Mouse (Mus musculus) CH12.LX (cell line): ENCODE results near the gene Ccdc170. TPM values are rescaled to one million over a fixed set of nuclear protein-coding genes. Genes with fewer than 3 reads are reported as not detected.

Source experiments
- DNase-seq: peaks from one replicate; pipeline ENCODE4 v3.0.0-alpha.2; 2013; ENCODE audit errors: extremely low read depth
- H3K27ac ChIP-seq: 2 replicates; pipeline ENCODE4 v1.5.1; 2012; ENCODE audit warnings: low read depth, mild to moderate bottlenecking, control low read depth, moderate library complexity; ENCODE audit not compliant: insufficient read depth
- H3K27me3 ChIP-seq: replicated peaks from 2 replicates; pipeline ENCODE3; 2012; ENCODE audit warnings: inconsistent platforms
- H3K36me3 ChIP-seq, 2 experiments: replicated peaks in 1 of 2; 2 replicates each; pipeline versions ENCODE3 to v1.6.1; 2012; ENCODE audit warnings: inconsistent platforms in 1 of 2, low read length in 1 of 2, mild to moderate bottlenecking in 1 of 2, mixed read lengths in 1 of 2, moderate library complexity in 1 of 2; ENCODE audit not compliant: control insufficient read depth in 1 of 2, insufficient read depth in 1 of 2
- H3K4me1 ChIP-seq, 2 experiments: 2 replicates each; pipeline ENCODE4 v1.6.1; 2012; ENCODE audit warnings: inconsistent platforms in 1 of 2, moderate library complexity in 1 of 2; ENCODE audit not compliant: insufficient read depth in 2 of 2, control insufficient read depth in 1 of 2
- H3K4me2 ChIP-seq: 2 replicates; pipeline ENCODE4 v1.6.1; 2012; ENCODE audit warnings: low read depth, mild to moderate bottlenecking, control low read depth; ENCODE audit not compliant: poor library complexity, insufficient read depth, severe bottlenecking
- H3K4me3 ChIP-seq, 3 experiments: fragments of 150-350 bp in 1 of 3; sonication (generic) in 1 of 3; replicated peaks in 1 of 3; 2 replicates each; pipeline versions ENCODE3 to v1.5.1; 2011 to 2012; ENCODE audit warnings: low read depth in 2 of 3, low read length in 2 of 3, mild to moderate bottlenecking in 2 of 3, moderate library complexity in 2 of 3, control low read depth in 1 of 3, improper control_type of control experiment in 1 of 3, inconsistent platforms in 1 of 3, mixed read lengths in 1 of 3; ENCODE audit not compliant: poor library complexity in 1 of 3
- H3K79me2 ChIP-seq: replicated peaks from 2 replicates; pipeline ENCODE4 v1.6.1; 2012; ENCODE audit warnings: mild to moderate bottlenecking, moderate library complexity; ENCODE audit not compliant: control insufficient read depth, poor library complexity, insufficient read depth, severe bottlenecking; ENCODE audit errors: extremely low read depth
- H3K9ac ChIP-seq: 2 replicates; pipeline ENCODE4 v1.6.1; 2012; ENCODE audit warnings: low read depth, mild to moderate bottlenecking, control low read depth, moderate library complexity; ENCODE audit not compliant: insufficient read depth
- H3K9me3 ChIP-seq: replicated peaks from 2 replicates; pipeline ENCODE3; 2012; ENCODE audit warnings: low read length, inconsistent platforms, mixed read lengths
- BHLHE40 ChIP-seq: IDR thresholded peaks from 2 replicates; pipeline ENCODE4 v1.6.1; 2011; ENCODE audit warnings: mild to moderate bottlenecking, low read depth, low read length, improper control_type of control experiment
- CHD2 ChIP-seq: IDR thresholded peaks from 2 replicates; pipeline ENCODE4 v1.6.1; 2011; ENCODE audit warnings: low read length, improper control_type of control experiment
- ELF1 ChIP-seq: IDR thresholded peaks from 2 replicates; pipeline ENCODE4 v1.6.1; 2014; ENCODE audit warnings: low read depth, mild to moderate bottlenecking, inconsistent platforms, low read length, improper control_type of control experiment
- EP300 ChIP-seq: IDR thresholded peaks from 2 replicates; pipeline ENCODE4 v1.6.1; 2011; ENCODE audit warnings: low read length, improper control_type of control experiment
- GABPA ChIP-seq: IDR thresholded peaks from 2 replicates; pipeline ENCODE4 v1.6.1; 2012; ENCODE audit warnings: low read depth, low read length, improper control_type of control experiment, inconsistent platforms; ENCODE audit not compliant: insufficient replicate concordance
- HCFC1 ChIP-seq: IDR thresholded peaks from 2 replicates; pipeline ENCODE4 v1.6.1; 2012; ENCODE audit warnings: low read depth, mild to moderate bottlenecking, inconsistent platforms, low read length, improper control_type of control experiment
- JUND ChIP-seq: conservative IDR thresholded peaks from 2 replicates; pipeline ENCODE4 v1.6.1; 2011; ENCODE audit warnings: low read depth, low read length, improper control_type of control experiment
- KAT2A ChIP-seq: IDR thresholded peaks from 2 replicates; pipeline ENCODE4 v1.6.1; 2012; ENCODE audit warnings: low read length, improper control_type of control experiment, inconsistent platforms; ENCODE audit not compliant: insufficient replicate concordance
- MAX ChIP-seq: IDR thresholded peaks from 2 replicates; pipeline ENCODE4 v1.6.1; 2011; ENCODE audit warnings: low read length, improper control_type of control experiment
- MAZ ChIP-seq: IDR thresholded peaks from 2 replicates; pipeline ENCODE4 v1.6.1; 2012; ENCODE audit warnings: low read depth, mild to moderate bottlenecking, inconsistent platforms, low read length, improper control_type of control experiment, moderate library complexity
- MEF2A ChIP-seq: IDR thresholded peaks from 2 replicates; pipeline ENCODE4 v1.6.1; 2014; ENCODE audit warnings: low read depth, mild to moderate bottlenecking, inconsistent platforms, low read length, improper control_type of control experiment, borderline replicate concordance
- MXI1 ChIP-seq: IDR thresholded peaks from 2 replicates; pipeline ENCODE4 v1.6.1; 2011; ENCODE audit warnings: mild to moderate bottlenecking, low read depth, low read length, improper control_type of control experiment
- MYC ChIP-seq: IDR thresholded peaks from 2 replicates; pipeline ENCODE4 v1.6.1; 2011; ENCODE audit warnings: low read depth, mild to moderate bottlenecking, improper control_type of control experiment, low read length
- NELFE ChIP-seq: IDR thresholded peaks from 2 replicates; pipeline ENCODE4 v1.6.1; 2011; ENCODE audit warnings: low read depth, low read length, improper control_type of control experiment
- PAX5 ChIP-seq: IDR thresholded peaks from 2 replicates; pipeline ENCODE4 v1.6.1; 2012; ENCODE audit warnings: low read length, inconsistent platforms, mixed read lengths
- RAD21 ChIP-seq: IDR thresholded peaks from 2 replicates; pipeline ENCODE4 v1.6.1; 2011; ENCODE audit warnings: low read depth, mild to moderate bottlenecking, low read length, improper control_type of control experiment, moderate library complexity
- RCOR1 ChIP-seq: conservative IDR thresholded peaks from 2 replicates; pipeline ENCODE4 v1.6.1; 2012; ENCODE audit warnings: low read depth, mild to moderate bottlenecking, inconsistent platforms, low read length, improper control_type of control experiment
- SIN3A ChIP-seq: IDR thresholded peaks from 2 replicates; pipeline ENCODE4 v1.6.1; 2012; ENCODE audit warnings: low read length, improper control_type of control experiment, inconsistent platforms
- SMC3 ChIP-seq: IDR thresholded peaks from 2 replicates; pipeline ENCODE4 v1.6.1; 2011; ENCODE audit warnings: low read depth, low read length, improper control_type of control experiment
- TCF12 ChIP-seq: IDR thresholded peaks from 2 replicates; pipeline ENCODE4 v1.6.1; 2014; ENCODE audit warnings: low read depth, mild to moderate bottlenecking, inconsistent platforms, low read length, improper control_type of control experiment
- UBTF ChIP-seq: IDR thresholded peaks from 2 replicates; pipeline ENCODE4 v1.6.1; 2012; ENCODE audit warnings: low read depth, mild to moderate bottlenecking, inconsistent platforms, low read length, improper control_type of control experiment, moderate library complexity
- USF1 ChIP-seq: IDR thresholded peaks from 2 replicates; pipeline ENCODE4 v1.6.1; 2014; ENCODE audit warnings: low read depth, mild to moderate bottlenecking, inconsistent platforms, low read length, improper control_type of control experiment
- ZC3H11A ChIP-seq: IDR thresholded peaks from 2 replicates; pipeline ENCODE4 v1.6.1; 2012; ENCODE audit warnings: low read depth, mild to moderate bottlenecking, inconsistent platforms, low read length, improper control_type of control experiment
- ZKSCAN1 ChIP-seq: IDR thresholded peaks from 2 replicates; pipeline ENCODE4 v1.6.1; 2012; ENCODE audit warnings: low read depth, inconsistent platforms, low read length, improper control_type of control experiment, borderline replicate concordance
- dilution Hi-C: fragments of 300-500 bp; cut with MboI; formaldehyde crosslinking; loops from 2 replicates; pipeline ENCODE4 v1.14.3; 2020; ENCODE audit warnings: low sequenced_read_pairs; ENCODE audit not compliant: extremely low pct_unique_long_range_greater_than_20kb, extremely low pct_ligation_motif_present
- in situ Hi-C: fragments of 300-500 bp; cut with MboI; formaldehyde crosslinking; loops from 3 replicates; pipeline ENCODE4 v1.14.3; 2019; ENCODE audit warnings: low sequenced_read_pairs, low pct_ligation_motif_present, low pct_unique_long_range_greater_than_20kb, mixed read lengths
- polyA plus RNA-seq: library from polyadenylated mRNA; unstranded; fragments of >175 nt; gene quantifications from 2 replicates; pipeline ENCODE4 v1.2.1, GENCODE M21; 2012; ENCODE audit warnings: low read depth; ENCODE audit not compliant: insufficient read length
- total RNA-seq, 2 experiments: library from RNA; depleted of rRNA; stranded (reverse); fragments of 300-350 nt in 1 of 2; fragments of >200 nt in 1 of 2; gene quantifications; 2 replicates each; pipeline ENCODE4 v1.2.3; 2012 to 2014

Gene Ccdc170
- total and polyA plus RNA-seq, 3 experiments, result not detected

GRCm38 (mm10) chr10:4530638-4531235 lies 48.4 kb downstream of the Ccdc170 start:
- no peak overlapping the region for H3K4me2 ChIP-seq
- DNase-seq, result no peak
- peaks cover 0 to 5% of the 10 kb centered on the region in 2 experiments; a peak in 1 of 4 replicates for H3K4me1 ChIP-seq
- no peaks in the 10 kb centered on the region for H3K36me3 ChIP-seq
- dilution Hi-C loops (no loop called here), in situ Hi-C loops (no loop called here)
- H3K9ac ChIP-seq, result no peak overlapping the region
- H3K79me2 ChIP-seq, result no peaks in the 10 kb centered on the region
- H3K9me3 ChIP-seq, result no peaks in the 10 kb centered on the region
- H3K27me3 ChIP-seq, result no peaks in the 10 kb centered on the region
- no peak for TF ChIP-seq RCOR1
- no peak for TF ChIP-seq NELFE
- no peak for TF ChIP-seq BHLHE40
- no peak for TF ChIP-seq MAZ
- no peak for TF ChIP-seq JUND
- no peak for TF ChIP-seq EP300
- no peak for TF ChIP-seq CHD2
- no peak for TF ChIP-seq HCFC1
- no peak for TF ChIP-seq KAT2A
- TF ChIP-seq MEF2A, result no peak
- TF ChIP-seq PAX5, result no peak
- no peak for TF ChIP-seq ELF1
- TF ChIP-seq RAD21, result no peak
- H3K4me3 ChIP-seq, result no peak overlapping the region
- H3K27ac ChIP-seq, result no peak overlapping the region

DNA sequence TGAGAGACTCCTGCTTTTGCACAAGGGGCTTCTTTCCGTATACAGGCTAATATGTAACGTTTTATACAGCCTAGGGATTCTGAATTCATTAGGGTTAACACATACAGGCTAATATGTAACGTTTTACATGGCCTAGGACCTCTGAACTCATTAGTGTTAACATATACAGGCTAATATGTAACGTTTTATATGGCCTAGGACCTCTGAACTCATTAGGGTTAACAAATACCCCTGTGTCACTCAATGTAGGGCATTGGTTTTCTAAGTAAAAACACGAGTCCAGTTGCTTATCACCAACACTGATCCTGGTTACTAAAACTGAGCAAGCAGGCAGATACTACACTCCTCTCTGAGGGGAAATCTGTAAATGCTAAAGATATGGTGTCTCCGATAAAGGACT lies 49.6 kb downstream of the Ccdc170 start:
- Histone ChIP-seq H3K9me3 (no peaks in the 10 kb centered on the region), H3K4me1 (peaks cover 0 to 5% of the 10 kb centered on the region in 2 experiments; a peak in 1 of 4 replicates), H3K4me3 (no peak overlapping the region), H3K9ac (no peak overlapping the region), H3K27me3 (no peaks in the 10 kb centered on the region), H3K79me2 (no peaks in the 10 kb centered on the region), H3K36me3 (no peaks in the 10 kb centered on the region), H3K4me2 (no peak overlapping the region), H3K27ac (no peak overlapping the region)
- dilution Hi-C loops, result no loop called here
- DNase-seq, result no peak
- TF ChIP-seq MXI1 (no peak), BHLHE40 (no peak), SMC3 (no peak), TCF12 (no peak), KAT2A (no peak), SIN3A (no peak), NELFE (no peak), USF1 (no peak), MYC (no peak), MAX (no peak), ZKSCAN1 (no peak), UBTF (no peak), GABPA (no peak), ZC3H11A (no peak)
- in situ Hi-C loops, result no loop called here
